Mouse (Mus musculus) liver, postnatal 0 days (tissue): ENCODE measurements around the gene Selenoi.
A peak's percentile ranks its signal among the peaks of the same experiment; 100 is the strongest.

Experiments
- CTCF ChIP-seq: sonication (generic); IDR thresholded peaks from 2 replicates; pipeline ENCODE4 v1.5.1; 2016; ENCODE audit warnings: antibody characterized with exemption, low read depth
- EP300 ChIP-seq: IDR thresholded peaks from 2 replicates; pipeline ENCODE4 v1.6.1; 2016; ENCODE audit warnings: antibody characterized with exemption, low read depth, mild to moderate bottlenecking

DNA sequence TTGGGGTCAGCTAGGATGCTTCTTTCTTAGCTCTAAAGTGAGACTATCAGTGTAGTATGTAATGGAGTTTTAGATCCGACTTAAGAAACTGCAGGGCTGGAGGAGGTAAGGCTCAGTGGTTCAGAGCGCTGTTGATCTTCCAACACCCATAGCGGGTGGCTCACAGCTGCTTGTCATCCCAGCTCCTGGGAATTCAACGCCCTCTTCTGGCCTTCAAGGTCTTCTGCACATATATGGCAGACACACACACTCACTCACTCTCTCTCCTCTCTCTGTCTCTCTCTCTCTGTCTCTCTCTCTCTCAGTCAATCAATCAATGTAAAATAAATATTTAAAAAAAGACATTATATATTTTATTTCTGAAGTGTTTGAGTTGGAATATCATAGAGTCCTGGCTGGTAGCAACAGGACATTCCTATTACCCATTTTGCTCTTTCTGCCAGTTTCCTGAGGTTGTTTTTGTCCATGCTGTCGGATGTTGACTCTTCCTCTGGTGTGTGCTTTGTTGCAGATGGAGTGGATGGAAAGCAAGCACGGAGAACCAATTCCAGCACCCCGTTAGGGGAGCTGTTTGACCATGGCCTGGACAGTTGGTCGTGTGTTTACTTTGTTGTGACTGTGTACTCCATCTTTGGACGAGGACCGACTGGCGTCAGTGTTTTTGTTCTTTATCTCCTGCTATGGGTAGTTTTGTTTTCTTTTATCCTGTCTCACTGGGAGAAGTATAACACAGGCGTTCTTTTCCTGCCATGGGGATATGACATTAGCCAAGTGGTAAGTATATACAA lies 23.4 kb downstream of the Selenoi start:
- peak; percentile 18; the same call in 1 of the 2 replicates for TF ChIP-seq CTCF
- TF ChIP-seq EP300: no peak
